Mouse (Mus musculus): ENCODE measurements at regions not wholly inside any gene's neighbourhood (a gene's known extent, or its start where the extent isn't known, plus 50 kb on each side); places are given as distances from the start of the nearest gene placed in this dataset.

GRCm38 (mm10) chr15:51503341-51503740 is 2381.4 kb upstream of the Gm7489 start:
- Histone ChIP-seq H3K27me3 (ENCODE audit: control insufficient read depth, insufficient read depth, low read length) (no peaks in the 10 kb centered on the region), H3K9me3 (ENCODE audit: control insufficient read depth, low read length) (no peaks in the 10 kb centered on the region), H3K27ac (ENCODE audit: low read depth, low read length) (no peak overlapping the region), H3K36me3 (ENCODE audit: control insufficient read depth, insufficient read depth, low read length) (no peaks in the 10 kb centered on the region), H3K4me1 (ENCODE audit: control insufficient read depth, insufficient read depth, low read length) (no peaks in the 10 kb centered on the region), H3K9ac (ENCODE audit: low read depth, low read length) (no peak overlapping the region), H3K4me2 (replicated peaks; ENCODE audit: low read depth, low read length) (no peak overlapping the region), H3K4me3 (ENCODE audit: low read length) (no peak overlapping the region)
- WGBS, result 30% methylated on average over 7 of the region's 8 CpGs
- no peak for ATAC-seq (ENCODE audit: low FRiP score, low TSS enrichment)

GRCm38 (mm10) chr15:51504016-51504760 is 2380.5 kb upstream of the Gm7489 start:
- no peaks in the 10 kb centered on the region for H3K4me1 ChIP-seq (ENCODE audit: control insufficient read depth, insufficient read depth, low read length)
- no peak overlapping the region for H3K4me2 ChIP-seq (replicated peaks; ENCODE audit: low read depth, low read length)
- no peak for ATAC-seq (ENCODE audit: low FRiP score, low TSS enrichment)
- H3K36me3 ChIP-seq (ENCODE audit: control insufficient read depth, insufficient read depth, low read length), result no peaks in the 10 kb centered on the region
- WGBS, result 87% methylated on average over 11 of the region's 11 CpGs
- H3K4me3 ChIP-seq (ENCODE audit: low read length), result no peak overlapping the region
- H3K27me3 ChIP-seq (ENCODE audit: control insufficient read depth, insufficient read depth, low read length), result no peaks in the 10 kb centered on the region
- no peaks in the 10 kb centered on the region for H3K9me3 ChIP-seq (ENCODE audit: control insufficient read depth, low read length)
- no peak overlapping the region for H3K9ac ChIP-seq (ENCODE audit: low read depth, low read length)
- H3K27ac ChIP-seq (ENCODE audit: low read depth, low read length), result no peak overlapping the region

DNA sequence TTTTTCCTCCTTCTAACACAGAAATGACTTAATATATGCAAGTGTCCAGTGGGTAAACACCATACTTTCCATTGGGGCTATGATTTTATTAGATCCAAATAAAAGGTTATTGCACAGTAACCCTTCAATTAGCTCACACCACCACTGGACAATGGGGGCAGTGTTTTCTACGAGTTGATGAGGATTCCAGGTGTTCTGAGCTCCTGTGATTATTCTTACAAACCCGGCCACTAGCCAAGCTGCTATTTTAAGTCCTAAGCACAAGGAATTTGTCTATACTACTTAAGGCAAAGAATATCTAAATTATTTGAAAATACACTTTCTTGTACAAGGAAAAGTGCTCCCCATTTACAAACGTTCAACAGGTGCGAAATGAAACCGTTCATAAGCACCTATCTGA is 2379.9 kb upstream of the Gm7489 start:
- H3K9me3 ChIP-seq (ENCODE audit: control insufficient read depth, low read length), result no peaks in the 10 kb centered on the region
- H3K4me1 ChIP-seq (ENCODE audit: control insufficient read depth, insufficient read depth, low read length), result no peaks in the 10 kb centered on the region
- no peak overlapping the region for H3K4me2 ChIP-seq (replicated peaks; ENCODE audit: low read depth, low read length)
- no peak overlapping the region for H3K4me3 ChIP-seq (ENCODE audit: low read length)
- WGBS, result 78% methylated on average over 5 of the region's 5 CpGs
- no peaks in the 10 kb centered on the region for H3K27me3 ChIP-seq (ENCODE audit: control insufficient read depth, insufficient read depth, low read length)
- no peak for ATAC-seq (ENCODE audit: low FRiP score, low TSS enrichment)
- H3K36me3 ChIP-seq (ENCODE audit: control insufficient read depth, insufficient read depth, low read length), result no peaks in the 10 kb centered on the region
- H3K27ac ChIP-seq (ENCODE audit: low read depth, low read length), result no peak overlapping the region
- H3K9ac ChIP-seq (ENCODE audit: low read depth, low read length), result no peak overlapping the region

DNA sequence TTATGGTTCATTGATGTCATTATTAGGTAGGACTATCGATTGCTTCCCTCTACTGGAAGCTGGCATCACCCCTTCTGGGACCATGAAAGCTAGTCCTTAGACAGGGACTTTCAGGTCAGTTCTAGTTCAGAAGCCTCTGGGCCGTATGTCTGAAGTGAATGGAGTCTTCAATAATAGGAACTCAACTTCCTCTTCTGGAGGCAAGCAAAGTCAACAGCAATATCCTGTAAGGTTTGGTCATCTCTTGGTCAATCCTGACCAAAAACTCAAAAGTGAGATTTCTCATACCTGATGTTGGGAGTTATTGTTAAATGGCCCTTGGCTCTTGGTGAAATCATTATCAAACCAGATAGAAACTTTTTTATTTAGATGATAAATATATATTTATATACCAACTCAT is 2377.6 kb upstream of the Gm7489 start:
- ATAC-seq (ENCODE audit: low FRiP score, low TSS enrichment), result no peak
- Histone ChIP-seq H3K9ac (ENCODE audit: low read depth, low read length) (no peak overlapping the region), H3K27me3 (ENCODE audit: control insufficient read depth, insufficient read depth, low read length) (no peaks in the 10 kb centered on the region), H3K27ac (ENCODE audit: low read depth, low read length) (no peak overlapping the region), H3K9me3 (ENCODE audit: control insufficient read depth, low read length) (no peaks in the 10 kb centered on the region), H3K36me3 (ENCODE audit: control insufficient read depth, insufficient read depth, low read length) (no peaks in the 10 kb centered on the region), H3K4me3 (ENCODE audit: low read length) (no peak overlapping the region), H3K4me1 (ENCODE audit: control insufficient read depth, insufficient read depth, low read length) (no peaks in the 10 kb centered on the region), H3K4me2 (replicated peaks; ENCODE audit: low read depth, low read length) (no peak overlapping the region)
- 90% methylated on average over 2 of the region's 2 CpGs for WGBS

- no peak overlapping the region for H3K4me2 ChIP-seq (replicated peaks; ENCODE audit: low read depth, low read length)
- H3K9ac ChIP-seq (ENCODE audit: low read depth, low read length), result no peak overlapping the region
- WGBS, result 40% methylated on average over 5 of the region's 5 CpGs
Measured at GRCm38 (mm10) chr15:51511319-51511718, 2373.4 kb upstream of the Gm7489 start.

DNA sequence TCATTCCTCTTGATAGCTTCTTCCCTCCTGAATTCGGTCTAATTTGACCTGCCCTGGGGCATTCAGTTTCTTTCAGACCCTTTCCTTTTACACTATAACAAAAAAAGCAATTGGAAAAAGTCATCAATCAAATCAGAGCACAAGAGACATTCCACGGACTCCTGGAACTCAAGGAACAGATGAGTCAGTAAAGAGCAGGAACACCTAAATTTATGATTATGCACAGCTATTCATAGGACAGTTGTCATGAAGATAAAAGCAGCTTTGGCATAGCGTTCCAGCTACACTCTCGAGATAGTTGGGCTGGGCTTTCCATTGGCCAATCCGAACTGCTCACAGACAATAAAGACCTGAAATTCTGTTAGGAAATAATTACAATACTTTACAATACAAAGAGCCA is 2348.4 kb upstream of the Gm7489 start:
- H3K9ac ChIP-seq (ENCODE audit: low read depth, low read length), result no peak overlapping the region
- ATAC-seq (ENCODE audit: low FRiP score, low TSS enrichment), result no peak

More at GRCm38 (mm10) chr15:51511319-51511718, 2373.4 kb upstream of the Gm7489 start:
- no peak for ATAC-seq (ENCODE audit: low FRiP score, low TSS enrichment)
- Histone ChIP-seq H3K36me3 (ENCODE audit: control insufficient read depth, insufficient read depth, low read length) (no peaks in the 10 kb centered on the region), H3K27ac (ENCODE audit: low read depth, low read length) (no peak overlapping the region), H3K27me3 (ENCODE audit: control insufficient read depth, insufficient read depth, low read length) (no peaks in the 10 kb centered on the region), H3K9me3 (ENCODE audit: control insufficient read depth, low read length) (no peaks in the 10 kb centered on the region), H3K4me1 (ENCODE audit: control insufficient read depth, insufficient read depth, low read length) (no peaks in the 10 kb centered on the region), H3K4me3 (ENCODE audit: low read length) (no peak overlapping the region)

DNA sequence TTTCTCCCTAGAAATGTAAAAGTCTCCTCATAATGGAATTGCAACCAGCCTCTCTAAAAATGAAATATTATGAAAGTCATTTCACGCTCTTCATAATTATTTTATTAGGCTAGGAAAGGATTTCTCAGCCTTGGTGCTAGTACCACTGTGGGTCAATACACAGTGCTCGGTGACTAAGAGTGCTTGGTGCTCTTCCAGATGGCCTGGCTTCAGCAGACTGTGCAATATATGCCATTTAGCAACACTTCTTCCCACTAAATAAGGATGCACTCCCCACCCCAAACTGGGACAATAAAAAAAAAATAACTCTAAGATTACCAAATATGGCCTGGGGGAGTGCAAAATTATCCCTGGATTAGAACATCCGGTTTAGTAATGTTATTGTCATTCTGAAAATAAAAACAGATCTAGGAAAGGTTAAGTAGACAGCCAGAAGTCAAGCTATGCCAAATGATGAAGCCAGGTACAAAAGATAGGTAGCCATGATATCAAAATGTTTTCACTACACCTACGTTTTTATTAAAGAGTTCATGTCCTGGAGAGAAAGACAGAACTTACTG is 2333.4 kb upstream of the Gm7489 start:
- Histone ChIP-seq H3K9ac (ENCODE audit: low read depth, low read length) (no peak overlapping the region), H3K4me3 (ENCODE audit: low read length) (no peak overlapping the region), H3K4me2 (replicated peaks; ENCODE audit: low read depth, low read length) (no peak overlapping the region), H3K4me1 (ENCODE audit: control insufficient read depth, insufficient read depth, low read length) (no peaks in the 10 kb centered on the region), H3K36me3 (ENCODE audit: control insufficient read depth, insufficient read depth, low read length) (no peaks in the 10 kb centered on the region), H3K27ac (ENCODE audit: low read depth, low read length) (no peak overlapping the region), H3K9me3 (ENCODE audit: control insufficient read depth, low read length) (no peaks in the 10 kb centered on the region), H3K27me3 (ENCODE audit: control insufficient read depth, insufficient read depth, low read length) (no peaks in the 10 kb centered on the region)
- WGBS, result 85% methylated on average over 4 of the region's 4 CpGs
- no peak for ATAC-seq (ENCODE audit: low FRiP score, low TSS enrichment)

More for the DNA sequence above, 2348.4 kb upstream of the Gm7489 start:
- H3K4me2 ChIP-seq (replicated peaks; ENCODE audit: low read depth, low read length), result no peak overlapping the region
- WGBS, result 50% methylated on average over 5 of the region's 5 CpGs
- no peak overlapping the region for H3K4me3 ChIP-seq (ENCODE audit: low read length)
- no peaks in the 10 kb centered on the region for H3K4me1 ChIP-seq (ENCODE audit: control insufficient read depth, insufficient read depth, low read length)
- no peaks in the 10 kb centered on the region for H3K27me3 ChIP-seq (ENCODE audit: control insufficient read depth, insufficient read depth, low read length)
- H3K36me3 ChIP-seq (ENCODE audit: control insufficient read depth, insufficient read depth, low read length), result no peaks in the 10 kb centered on the region
- no peak overlapping the region for H3K27ac ChIP-seq (ENCODE audit: low read depth, low read length)
- H3K9me3 ChIP-seq (ENCODE audit: control insufficient read depth, low read length), result no peaks in the 10 kb centered on the region

- no peaks in the 10 kb centered on the region for H3K4me1 ChIP-seq (ENCODE audit: control insufficient read depth, insufficient read depth, low read length)
- no peak overlapping the region for H3K27ac ChIP-seq (ENCODE audit: low read depth, low read length)
- ATAC-seq (ENCODE audit: low FRiP score, low TSS enrichment), result no peak
- H3K4me3 ChIP-seq (ENCODE audit: low read length), result no peak overlapping the region
- H3K4me2 ChIP-seq (replicated peaks; ENCODE audit: low read depth, low read length), result no peak overlapping the region
- H3K36me3 ChIP-seq (ENCODE audit: control insufficient read depth, insufficient read depth, low read length), result no peaks in the 10 kb centered on the region
- H3K9me3 ChIP-seq (ENCODE audit: control insufficient read depth, low read length), result no peaks in the 10 kb centered on the region
- H3K27me3 ChIP-seq (ENCODE audit: control insufficient read depth, insufficient read depth, low read length), result no peaks in the 10 kb centered on the region
- H3K9ac ChIP-seq (ENCODE audit: low read depth, low read length), result no peak overlapping the region
Measured at GRCm38 (mm10) chr15:51558215-51558614, 2326.5 kb upstream of the Gm7489 start.

GRCm38 (mm10) chr15:51565543-51565942 is 2319.2 kb upstream of the Gm7489 start:
- Histone ChIP-seq H3K9ac (ENCODE audit: low read depth, low read length) (no peak overlapping the region), H3K4me1 (ENCODE audit: control insufficient read depth, insufficient read depth, low read length) (no peaks in the 10 kb centered on the region), H3K9me3 (ENCODE audit: control insufficient read depth, low read length) (no peaks in the 10 kb centered on the region), H3K4me3 (ENCODE audit: low read length) (no peak overlapping the region), H3K27me3 (ENCODE audit: control insufficient read depth, insufficient read depth, low read length) (no peaks in the 10 kb centered on the region), H3K36me3 (ENCODE audit: control insufficient read depth, insufficient read depth, low read length) (no peaks in the 10 kb centered on the region), H3K4me2 (replicated peaks; ENCODE audit: low read depth, low read length) (no peak overlapping the region), H3K27ac (ENCODE audit: low read depth, low read length) (no peak overlapping the region)
- 76% methylated on average over 3 of the region's 3 CpGs for WGBS
- ATAC-seq (ENCODE audit: low FRiP score, low TSS enrichment), result no peak

Data from kidney, embryonic 14.5 days (tissue).